Mouse (Mus musculus) left cerebral cortex, adult 9 months (tissue): ENCODE measurements around the gene Gm11634.

ENCODE experiments used
- DNase-seq, 2 experiments: peaks; one replicate each; pipeline ENCODE4 v3.0.0; 2022; ENCODE audit warnings: low spot score in 2 of 2

The Gm11634 gene

GRCm38 (mm10) chr11:101568421-101568820 is 30.6 kb downstream of the Gm11634 start:
- no peak for DNase-seq

- peak in 1 of 2 experiments; percentile 51 for DNase-seq
Observed at GRCm38 (mm10) chr11:101562391-101562790, 36.7 kb downstream of the Gm11634 start.

- DNase-seq: no peak
Observed at GRCm38 (mm10) chr11:101556954-101557353, 42.1 kb downstream of the Gm11634 start.

- no peak for DNase-seq
Observed at GRCm38 (mm10) chr11:101556541-101556940, 42.5 kb downstream of the Gm11634 start.

GRCm38 (mm10) chr11:101553354-101553930 is 45.6 kb downstream of the Gm11634 start:
- DNase-seq: no peak

- DNase-seq: peak; percentile 99 to 100
Observed at GRCm38 (mm10) chr11:101552476-101553300, 46.4 kb downstream of the Gm11634 start.

GRCm38 (mm10) chr11:101551751-101552475 is 47.1 kb downstream of the Gm11634 start, which contains the start of the genes Brca1 and Nbr1:
Gene Brca1, minus strand, starts transcription at chr11:101551955.
Gene Nbr1, plus strand, starts transcription at chr11:101552149.
- peak; percentile 85 to 93 for DNase-seq

- DNase-seq: no peak
Observed at GRCm38 (mm10) chr11:101548526-101548925, 50.5 kb downstream of the Gm11634 start.

GRCm38 (mm10) chr11:101544132-101544531 is 54.9 kb downstream of the Gm11634 start:
- no peak for DNase-seq
